Mouse (Mus musculus): Measurements from ENCODE around the gene Vps36. TPM values are rescaled to one million over a fixed set of nuclear protein-coding genes. Genes with fewer than 3 reads are reported as not detected.

The Vps36 gene
- total RNA-seq, 2 experiments from 2014 or later = 41.1 to 41.5 TPM

Other genes with a start within 250 kb of the Vps36 start
- gene Defb13, start 246.0 kb upstream of the Vps36 start, total RNA-seq (2021) = not detected
- gene Fam90a1a, start 234.1 kb upstream of the Vps36 start, total RNA-seq (2021) = not detected
- gene Ccdc70, start 223.0 kb upstream of the Vps36 start, total RNA-seq (2021) = not detected
- 1 to 10 TPM; 2.6 to 3.1 TPM for gene Atp7b, start 132.5 kb upstream of the Vps36 start, total RNA-seq (2021)
- 10 to 100 TPM; 27.1 to 30.1 TPM for gene Alg11, start 132.1 kb upstream of the Vps36 start, total RNA-seq (2021)
- under 1 TPM in 1 of 2 experiments, not detected in 1; 0.66 TPM for gene Nek5, start 67.8 kb upstream of the Vps36 start, total RNA-seq (2021)
- 1 to 10 TPM; 2.6 TPM for gene Nek3, start 26.4 kb upstream of the Vps36 start, total RNA-seq (2021)
- gene Ckap2, start 7.0 kb upstream of the Vps36 start, total RNA-seq (2021) = 1 to 10 TPM; 2.2 to 2.4 TPM
- gene Thsd1, start 34.5 kb downstream of the Vps36 start, total RNA-seq (2021) = 1 to 10 TPM; 4.8 to 5.9 TPM
- gene Tpte, start 90.6 kb downstream of the Vps36 start, total RNA-seq (2021) = not detected
- 10 to 100 TPM in 1 of 2 experiments, 1 to 10 TPM in 1; 9.0 to 10.1 TPM for gene Slc25a15, start 205.8 kb downstream of the Vps36 start, total RNA-seq (2021)
- 10 to 100 TPM; 23.5 to 24.1 TPM for gene Mrps31, start 218.6 kb downstream of the Vps36 start, total RNA-seq (2021)